Mouse (Mus musculus) urinary bladder, postnatal 10 days (tissue): ENCODE measurements around the gene Sirt7.
"Not testable (repeated sequence)": the region's sequence is repeated elsewhere in the genome, so short reads cannot be mapped to it uniquely, and the experiment has no call there.

Source experiments
- DNase-seq: peaks from one replicate; pipeline ENCODE4 v3.0.0; 2022; ENCODE audit warnings: low spot score

The Sirt7 gene

GRCm38 (mm10) chr11:120617519-120618112, 7.4 kb downstream of the Sirt7 start, which contains the start of gene Pcyt2:
Pcyt2 (minus strand) TSS chr11:120617936.
- peak; percentile 69 for DNase-seq

DNA sequence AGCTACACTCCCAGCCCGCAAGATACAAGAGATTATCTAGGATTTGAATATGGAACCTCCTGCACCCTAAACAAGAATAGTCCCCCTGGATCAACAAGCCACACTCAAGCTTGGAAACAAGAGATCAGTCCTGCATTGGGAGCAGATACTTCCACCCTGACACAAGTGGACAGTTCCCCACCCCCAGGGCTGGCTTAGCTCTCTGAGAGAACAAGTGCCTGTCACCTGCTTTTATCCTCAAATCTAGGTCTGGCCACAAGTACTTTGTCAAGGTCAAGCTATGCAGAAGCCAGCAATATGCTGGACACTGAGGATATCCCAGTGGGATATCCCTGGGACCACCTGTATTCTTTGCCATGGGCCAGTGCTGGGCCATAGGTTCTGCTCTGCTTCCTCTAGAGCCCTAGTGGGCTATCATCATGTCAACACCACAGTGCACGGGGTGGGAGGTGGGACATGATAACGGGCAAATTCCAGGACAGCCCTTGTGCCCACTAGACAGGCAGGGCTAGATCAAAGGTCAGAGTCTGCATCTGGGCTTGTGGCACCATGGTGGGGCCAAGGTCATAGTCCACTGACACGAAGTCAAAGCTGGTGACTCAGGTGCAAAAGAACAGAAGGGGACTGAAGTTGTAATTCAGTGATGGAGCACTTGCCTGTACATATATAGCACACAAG, 8.3 kb downstream of the Sirt7 start:
- DNase-seq, result no peak

DNA sequence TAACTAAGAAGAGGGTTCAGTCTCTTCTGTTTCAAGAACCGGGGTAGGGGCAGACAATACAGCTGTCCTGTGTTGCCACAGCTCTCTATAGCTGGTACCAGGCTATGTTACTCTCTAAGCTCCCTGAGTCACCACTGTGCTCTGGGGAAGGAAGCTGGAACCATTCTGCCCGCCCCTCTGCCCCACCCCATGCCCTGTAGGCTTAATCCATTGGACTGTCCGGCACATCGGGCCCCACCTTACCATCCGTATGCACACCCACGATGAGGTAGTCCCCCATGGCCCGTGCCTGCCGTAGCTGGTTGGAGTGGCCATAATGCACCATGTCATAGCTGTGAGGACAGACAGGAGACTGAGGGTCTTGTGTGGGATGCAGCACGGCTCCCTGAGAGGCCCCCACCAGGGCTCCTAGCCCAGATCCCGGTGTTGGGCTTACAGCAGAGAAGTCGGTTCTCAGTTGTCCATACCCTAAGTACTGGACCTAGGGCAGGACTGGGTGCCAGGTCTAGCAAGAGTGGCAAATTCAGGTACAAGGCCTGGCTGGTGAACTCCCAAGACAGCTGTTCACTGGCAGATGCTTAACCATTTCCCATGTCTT, 9.3 kb downstream of the Sirt7 start:
- no peak for DNase-seq

DNA sequence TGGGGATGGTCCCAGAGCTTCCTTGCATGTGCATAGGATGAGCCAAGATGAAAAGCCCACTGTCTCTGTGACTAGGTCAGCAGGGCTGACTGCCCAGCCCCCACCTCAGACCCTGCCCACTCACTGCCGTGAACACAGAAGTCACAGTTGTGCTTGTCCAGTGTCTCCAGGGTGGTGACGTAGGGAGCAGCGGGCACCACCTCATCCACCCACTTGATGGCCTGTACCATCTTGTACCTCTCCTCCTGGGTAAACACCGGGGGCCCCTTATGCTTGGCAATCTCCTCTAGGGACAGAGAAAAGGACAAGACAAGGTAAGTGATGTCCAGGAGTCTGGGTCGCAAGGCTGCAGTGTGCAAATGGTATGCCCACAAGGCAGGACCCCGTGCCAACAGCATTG, 9.9 kb downstream of the Sirt7 start:
- no peak for DNase-seq

- DNase-seq, result no peak
Measured at GRCm38 (mm10) chr11:120613976-120614375, 11.1 kb downstream of the Sirt7 start.

DNA sequence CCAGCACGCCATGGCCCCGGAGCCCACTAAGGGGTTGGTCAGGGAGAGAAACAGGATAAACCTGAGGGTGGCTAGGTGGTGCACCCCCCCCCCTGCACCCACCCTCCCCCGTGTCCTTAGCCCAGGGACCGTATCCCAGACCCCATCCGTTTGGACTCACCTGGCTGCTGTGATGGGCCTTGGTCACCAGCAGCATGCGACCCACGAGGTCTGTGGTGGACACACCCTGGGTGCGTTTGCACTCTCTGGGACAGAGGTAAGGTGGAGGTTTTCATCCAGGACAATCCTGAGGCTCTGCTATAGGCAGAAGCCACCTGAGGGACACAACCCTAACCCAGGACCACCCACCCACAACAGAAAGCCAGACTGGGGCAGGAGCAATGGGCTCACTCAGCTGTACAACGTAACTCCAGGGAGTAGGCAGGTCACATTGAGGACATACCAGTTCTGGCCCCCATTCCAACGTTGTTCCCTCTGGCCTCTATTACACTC, 11.5 kb downstream of the Sirt7 start:
- no peak for DNase-seq

GRCm38 (mm10) chr11:120612763-120613162, 12.3 kb downstream of the Sirt7 start:
- no peak for DNase-seq

- DNase-seq, result no peak
Measured at GRCm38 (mm10) chr11:120610477-120611046, 14.5 kb downstream of the Sirt7 start.

DNA sequence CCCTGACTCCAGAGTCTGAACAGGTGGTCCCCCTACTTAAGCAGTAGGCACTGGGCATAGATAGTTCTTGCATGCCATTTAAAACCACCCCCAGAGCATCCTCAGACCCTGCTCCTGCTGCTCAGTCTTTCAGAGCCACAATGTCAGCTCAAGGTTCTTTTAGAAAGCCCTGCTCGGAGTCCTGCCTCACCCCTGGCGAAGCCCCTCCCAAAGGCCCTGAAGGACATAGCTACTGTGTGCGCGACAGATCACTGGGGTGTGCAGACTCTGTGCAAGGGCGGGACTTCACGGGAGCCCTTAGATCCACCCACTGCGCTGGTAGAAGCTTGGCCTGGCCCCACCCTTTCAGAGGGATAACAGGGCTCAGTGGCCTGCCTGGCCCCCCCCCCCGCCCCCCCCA, 15.8 kb downstream of the Sirt7 start:
- no peak for DNase-seq

DNA sequence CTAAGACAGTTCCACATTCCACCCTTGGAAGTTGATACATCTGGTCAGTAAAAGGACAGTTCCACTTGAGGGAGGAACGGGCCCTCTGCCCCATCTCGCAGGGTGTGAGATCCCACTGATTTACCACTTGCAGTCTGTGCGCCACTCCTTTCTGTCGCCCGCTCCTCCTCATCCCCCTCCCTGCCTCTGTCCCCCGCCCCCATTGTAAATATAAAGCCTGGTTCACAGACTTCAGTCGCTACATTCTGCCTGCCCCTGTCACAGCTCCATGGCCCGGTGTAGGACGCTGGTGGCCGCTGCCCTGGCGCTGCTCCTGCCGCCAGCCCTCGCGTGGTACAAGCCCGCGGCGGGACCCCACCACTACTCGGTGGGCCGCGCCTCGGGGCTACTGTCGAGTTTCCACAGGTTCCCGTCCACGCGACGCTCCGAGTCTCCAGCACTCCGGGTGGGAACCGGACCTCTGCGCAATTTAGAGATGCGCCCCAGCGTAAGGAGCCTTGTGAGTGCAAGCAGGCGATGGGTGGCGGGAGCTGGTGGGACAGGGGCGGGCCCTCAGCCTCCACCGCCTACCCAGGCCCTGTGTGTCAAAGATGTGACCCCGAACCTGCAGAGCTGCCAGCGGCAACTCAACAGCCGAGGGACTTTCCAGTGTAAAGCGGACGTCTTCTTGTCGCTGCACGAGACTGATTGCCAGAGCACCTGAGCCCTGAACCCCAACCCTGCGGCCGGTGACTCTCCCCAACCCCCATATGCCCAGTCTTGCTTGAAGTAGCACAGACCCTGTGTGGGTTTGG, 16.6 kb downstream of the Sirt7 start, which contains the start of gene Npb:
TSS of gene Npb (plus strand) at position 237 of the 794 bp plus-strand sequence.
- DNase-seq, result no peak

GRCm38 (mm10) chr11:120606764-120607163, 18.3 kb downstream of the Sirt7 start:
- no peak for DNase-seq

- DNase-seq, result no peak
Measured at GRCm38 (mm10) chr11:120605667-120606066, 19.4 kb downstream of the Sirt7 start.

- DNase-seq, result no peak
Measured at GRCm38 (mm10) chr11:120603545-120603944, 21.5 kb downstream of the Sirt7 start.

- DNase-seq, result no peak
Measured at GRCm38 (mm10) chr11:120600716-120601115, 24.3 kb downstream of the Sirt7 start.

DNA sequence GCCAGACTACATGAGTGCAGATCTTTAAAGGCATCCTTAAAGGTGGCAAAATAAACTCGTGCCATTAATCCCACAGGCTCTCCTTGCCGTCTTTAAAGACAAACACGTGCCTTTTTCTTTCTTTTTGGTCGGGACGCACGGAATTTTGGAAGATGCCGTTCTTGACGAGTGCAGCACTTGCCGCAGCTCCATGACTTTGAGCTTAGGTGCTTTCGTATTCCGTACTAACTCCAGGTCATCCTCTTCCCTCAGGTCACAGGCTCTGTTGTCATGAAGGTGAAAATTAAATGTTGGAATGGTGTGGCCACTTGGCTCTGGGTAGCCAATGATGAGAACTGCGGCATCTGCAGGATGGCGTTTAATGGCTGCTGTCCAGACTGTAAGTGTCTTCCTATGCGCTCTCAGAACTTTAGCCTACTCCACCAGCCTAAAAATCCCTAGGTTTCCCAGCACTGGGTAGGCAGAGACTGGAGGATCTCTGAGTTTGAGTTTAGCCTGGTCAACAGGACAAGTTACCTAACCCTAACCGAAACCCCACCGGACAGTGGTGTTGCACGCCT, 26.0 kb downstream of the Sirt7 start:
- DNase-seq, result no peak

DNA sequence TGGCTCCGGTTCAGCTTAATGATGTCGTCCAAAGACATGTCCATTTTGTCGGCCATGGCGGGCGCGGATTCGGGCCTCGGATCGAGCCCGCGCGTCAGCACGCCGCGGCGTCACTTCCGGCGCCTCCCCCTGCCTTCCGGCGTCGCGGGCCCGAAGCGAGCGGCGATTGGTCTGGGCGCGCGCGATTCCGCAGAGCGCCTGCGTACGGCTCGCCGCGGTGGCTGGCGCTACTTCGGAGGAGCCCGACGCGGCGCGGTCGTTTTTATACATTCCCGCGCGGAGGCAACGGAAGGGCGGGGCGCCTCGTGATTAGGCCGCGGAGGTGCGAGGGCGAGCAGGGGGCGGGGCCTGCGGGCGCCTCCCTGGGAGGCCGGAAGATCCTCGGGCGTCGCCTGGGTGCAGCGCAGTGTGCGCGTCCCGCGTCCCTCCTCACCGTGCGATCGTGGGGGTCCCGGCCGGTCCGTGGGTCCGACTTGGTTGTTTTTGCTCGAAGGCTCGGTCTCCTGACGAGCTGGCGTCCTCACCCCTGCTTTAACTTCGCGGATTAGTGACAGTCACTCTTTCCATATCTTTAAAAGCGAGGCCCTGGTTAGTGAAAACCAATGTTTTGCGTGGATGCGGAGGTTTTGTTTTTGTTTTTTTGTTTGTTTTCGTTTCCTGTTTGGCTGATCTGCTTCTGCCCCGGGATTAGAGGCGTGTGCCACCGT, 26.6 kb downstream of the Sirt7 start, which contains the start of the genes Alyref and Anapc11:
TSS of gene Alyref (minus strand) at position 83 of the 707 bp plus-strand sequence.
TSS of gene Anapc11 (plus strand) at position 139 of the 707 bp plus-strand sequence.
- DNase-seq, result peak; percentile 77

DNA sequence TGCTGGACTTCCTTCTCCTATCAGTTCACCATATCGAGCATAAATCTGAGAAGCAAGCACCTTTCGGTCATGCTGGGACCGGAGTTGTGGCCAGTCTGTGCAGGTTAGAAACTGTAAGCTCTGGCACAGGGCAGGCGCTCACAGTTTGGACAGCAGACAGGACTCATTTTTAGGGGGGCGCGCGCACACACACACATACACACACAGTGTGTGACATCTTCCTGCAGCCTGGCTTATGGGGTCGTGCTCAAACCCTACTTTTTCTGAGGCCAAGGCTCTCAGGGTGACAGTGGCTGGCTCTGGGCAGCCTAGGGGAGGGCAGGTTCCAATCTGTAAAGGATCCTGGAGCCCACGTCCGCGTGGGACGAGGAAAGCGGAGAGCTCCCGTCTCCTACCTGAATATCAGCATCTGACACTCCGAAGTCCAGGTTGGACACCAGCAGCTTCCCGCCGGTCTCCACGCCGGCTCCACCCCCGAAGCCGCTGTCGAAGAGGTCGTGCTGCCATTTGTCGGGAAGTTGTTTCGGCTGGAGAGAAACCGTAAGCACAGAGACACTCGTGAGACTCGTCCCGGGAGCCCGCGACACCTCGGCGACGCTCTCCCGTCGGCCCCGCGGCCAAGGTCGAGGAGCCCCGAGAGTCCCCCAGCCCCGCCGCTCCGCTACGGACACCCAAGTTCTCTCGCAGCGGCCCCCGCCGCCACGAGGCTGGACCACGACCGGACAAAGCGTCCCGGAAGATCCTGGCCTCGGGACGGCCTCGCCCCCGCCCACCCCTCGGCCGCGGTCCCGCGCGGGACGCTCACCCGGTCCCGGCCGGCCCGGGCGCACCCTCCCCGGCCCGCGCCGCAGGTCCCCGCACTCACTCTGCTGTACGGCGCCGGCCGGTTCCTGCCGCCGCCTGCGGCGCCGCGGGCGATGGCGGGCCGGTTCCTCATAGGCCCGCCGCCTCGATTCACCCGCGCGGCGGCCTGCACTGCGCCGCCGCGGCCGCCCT, 27.5 kb downstream of the Sirt7 start:
- DNase-seq, result no peak

GRCm38 (mm10) chr11:120588531-120588930, 36.5 kb downstream of the Sirt7 start:
- no peak for DNase-seq

DNA sequence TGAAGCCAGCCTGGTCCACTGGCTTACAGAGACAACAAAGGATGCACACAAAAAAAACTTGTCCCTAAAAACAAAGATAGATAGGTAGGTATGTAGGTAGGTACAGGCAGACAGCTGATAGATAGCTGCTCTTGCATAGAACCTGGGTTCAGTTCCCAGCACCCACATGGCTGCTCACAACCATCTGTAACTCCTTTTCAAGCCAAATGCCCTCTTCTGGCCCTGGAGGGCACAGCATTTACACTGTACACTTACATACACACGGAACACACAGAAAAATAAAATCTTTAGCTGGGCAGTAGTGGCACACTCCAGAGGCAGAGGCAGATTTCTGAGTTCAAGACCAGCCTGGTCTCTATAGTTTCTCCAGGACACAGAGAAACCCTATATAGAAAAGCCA, 41.1 kb downstream of the Sirt7 start:
- DNase-seq, result no peak

GRCm38 (mm10) chr11:120582982-120583293, 42.1 kb downstream of the Sirt7 start:
- DNase-seq, result not testable (repeated sequence)
